Mouse (Mus musculus) hindbrain, embryonic 14.5 days (tissue): ENCODE measurements around the gene Rab7. TPM values are rescaled to one million over a fixed set of nuclear protein-coding genes. Genes with fewer than 3 reads are reported as not detected.
A peak's percentile ranks its signal among the peaks of the same experiment; 100 is the strongest.
"Not testable (repeated sequence)": the region's sequence is repeated elsewhere in the genome, so short reads cannot be mapped to it uniquely, and the experiment has no call there.

Experiments
- ATAC-seq: fragments of 200-750 bp; cut with Nextera tagmentation; 2 replicates; pipeline ENCODE4 v1.8.0; 2017; ENCODE audit warnings: moderate number of reproducible peaks, mild to moderate bottlenecking, moderate TSS enrichment, moderate library complexity; ENCODE audit not compliant: low FRiP score
- DNase-seq: peaks from one replicate; pipeline ENCODE4 v3.0.0-alpha.2; 2015; ENCODE audit warnings: low spot score
- H3K27ac ChIP-seq: fragments of 300-500 bp; sonication (generic); 2 replicates; pipeline ENCODE4 v1.5.1; 2014; ENCODE audit warnings: mild to moderate bottlenecking, moderate library complexity
- H3K27me3 ChIP-seq: fragments of 300-500 bp; sonication (generic); 2 replicates; pipeline ENCODE4 v1.6.1; 2014; ENCODE audit warnings: mild to moderate bottlenecking, low read length, mixed read lengths; ENCODE audit not compliant: control insufficient read depth, insufficient read depth
- H3K36me3 ChIP-seq: fragments of 300-500 bp; sonication (generic); replicated peaks from 2 replicates; pipeline ENCODE4 v1.6.1; 2014; ENCODE audit not compliant: control insufficient read depth, insufficient read depth
- H3K4me1 ChIP-seq: fragments of 300-500 bp; sonication (generic); replicated peaks from 2 replicates; pipeline ENCODE4 v1.6.1; 2014; ENCODE audit warnings: antibody characterized with exemption, low read length, mixed read lengths; ENCODE audit not compliant: control insufficient read depth, insufficient read depth
- H3K4me2 ChIP-seq: fragments of 300-500 bp; sonication (generic); replicated peaks from 2 replicates; pipeline ENCODE4 v1.6.1; 2014; ENCODE audit warnings: mild to moderate bottlenecking, moderate library complexity
- H3K4me3 ChIP-seq: fragments of 300-500 bp; sonication (generic); replicated peaks from 2 replicates; pipeline ENCODE4 v1.5.1; 2014; ENCODE audit warnings: mild to moderate bottlenecking, low read length
- H3K9ac ChIP-seq: fragments of 300-500 bp; sonication (generic); 2 replicates; pipeline ENCODE4 v1.6.1; 2014
- H3K9me3 ChIP-seq: fragments of 300-500 bp; sonication (generic); 2 replicates; pipeline ENCODE4 v1.6.1; 2016; ENCODE audit warnings: low read length; ENCODE audit not compliant: control insufficient read depth
- WGBS: fragments of 180-500 bp; shearing (Covaris S2); extraction: QIAGEN DNeasy Blood & Tissue Kit; methylation state at CpG from one replicate; pipeline ENCODE4 v1.1.7; 2014; 5-methylcytosine and 5-hydroxymethylcytosine counted together
- microRNA-seq: library from miRNA; unstranded; fragments of <30 nt; microRNA quantifications from one replicate; pipeline ENCODE4, GENCODE M21; 2016
- polyA plus RNA-seq: library from polyadenylated mRNA; unstranded; fragments of >200 nt; fragmentation: Nextera tagmentation; extraction: Ambion mirVana; gene quantifications from 2 replicates; pipeline ENCODE4 v1.2.1, GENCODE M21; 2014

Rab7 gene
- polyA plus RNA-seq, 1 experiment from 2014 or later: 377 TPM

DNA sequence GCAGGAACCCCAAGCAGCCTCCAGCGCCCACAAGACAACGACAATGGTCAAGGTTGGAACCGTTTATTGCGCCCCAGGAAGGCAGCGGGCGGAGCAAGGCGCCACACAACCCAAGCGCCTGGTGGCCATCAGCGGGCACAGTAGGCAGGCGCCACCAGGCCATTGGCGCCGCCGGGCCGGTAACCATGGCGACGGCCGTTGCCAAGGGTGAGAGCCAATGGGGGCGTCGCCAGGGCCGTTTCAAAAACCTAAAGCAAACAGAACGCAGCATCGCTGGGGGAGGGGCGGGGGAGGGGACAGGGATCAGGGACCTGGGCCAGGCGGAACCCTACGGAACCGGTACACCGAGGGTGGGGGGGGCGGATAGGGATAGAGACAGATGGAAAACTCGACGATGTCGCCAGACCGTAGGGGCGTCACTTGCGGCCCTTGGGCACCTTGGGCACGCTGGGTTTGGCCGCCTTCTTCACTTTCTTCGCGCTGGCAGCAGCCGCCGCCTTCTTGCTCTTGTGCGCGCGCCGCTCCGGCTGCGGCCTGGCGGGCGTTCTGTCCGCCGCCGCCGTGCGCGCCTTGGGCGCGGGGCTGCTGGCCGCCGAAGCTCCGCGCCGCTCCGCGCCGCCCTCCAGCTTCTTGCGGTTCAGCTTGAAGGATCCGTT, 64.6 kb downstream of the Rab7 start:
- H3K27me3 ChIP-seq: no peaks in the 10 kb centered on the region
- peak overlapping the region; percentile 94 for H3K9ac ChIP-seq
- peaks cover 22% of the 10 kb centered on the region for H3K36me3 ChIP-seq
- H3K4me2 ChIP-seq: peak overlapping the region; percentile 73
- H3K4me3 ChIP-seq: peak overlapping the region; percentile 97
- DNase-seq (peak; percentile 89), ATAC-seq (peak; percentile 85)
- H3K9me3 ChIP-seq: no peaks in the 10 kb centered on the region
- WGBS: 0% methylated on average over 58 of the region's 66 CpGs
- H3K27ac ChIP-seq: peak overlapping the region; percentile 92
- peaks cover 16% of the 10 kb centered on the region for H3K4me1 ChIP-seq

DNA sequence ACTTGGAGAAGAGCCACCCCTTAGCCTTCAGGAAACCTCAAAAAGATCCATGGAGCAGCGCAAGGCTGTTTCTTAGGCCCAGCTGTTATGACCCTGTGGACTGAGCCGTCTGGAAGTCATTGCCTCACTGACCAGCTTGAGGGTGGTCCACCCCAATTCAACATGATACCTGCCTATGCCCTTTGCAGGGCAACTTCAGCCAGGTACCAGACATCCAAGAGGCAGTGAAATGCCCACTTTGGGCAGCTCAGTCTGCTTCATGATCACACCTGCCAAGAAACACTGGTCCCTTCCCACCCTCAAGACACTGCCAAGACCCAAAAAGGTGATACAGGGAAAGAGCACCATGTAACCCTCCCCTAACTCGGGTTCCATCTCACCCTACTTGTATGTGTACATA, 65.3 kb downstream of the Rab7 start:
- Histone ChIP-seq H3K4me1 (peaks cover 16% of the 10 kb centered on the region), H3K27me3 (no peaks in the 10 kb centered on the region), H3K4me3 (peak overlapping the region; percentile 97), H3K4me2 (peak overlapping the region; percentile 73), H3K9ac (no peak overlapping the region), H3K36me3 (peaks cover 15% of the 10 kb centered on the region), H3K27ac (peak overlapping the region; percentile 92; the same call in 1 of the 2 replicates), H3K9me3 (no peaks in the 10 kb centered on the region)
- DNase-seq (no peak), ATAC-seq (no peak)
- WGBS: 74% methylated on average over 3 of the region's 3 CpGs

DNA sequence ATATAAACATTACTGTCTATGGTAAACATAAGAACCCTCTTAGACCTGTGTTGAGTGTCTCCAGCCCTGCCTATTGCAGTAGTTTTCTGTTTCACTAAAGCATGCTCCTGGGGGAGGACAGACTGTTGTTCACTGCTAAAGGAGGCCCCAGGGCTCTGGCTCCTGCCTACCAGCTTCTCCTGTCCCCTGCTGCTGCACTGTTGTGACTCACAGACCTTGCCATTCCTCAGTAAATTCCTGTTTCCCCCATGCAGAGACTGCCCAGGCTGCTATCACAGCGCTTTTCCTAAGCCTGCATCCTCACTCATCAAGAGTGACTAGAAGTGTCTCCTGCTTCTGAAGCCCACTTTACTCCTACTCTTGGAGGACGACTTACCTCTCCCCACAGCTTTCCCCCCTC, 75.0 kb downstream of the Rab7 start:
- ATAC-seq (no peak), DNase-seq (no peak)
- Histone ChIP-seq H3K9ac (no peak overlapping the region), H3K4me2 (no peak overlapping the region), H3K4me1 (no peaks in the 10 kb centered on the region), H3K36me3 (no peaks in the 10 kb centered on the region), H3K27ac (no peak overlapping the region), H3K4me3 (no peak overlapping the region), H3K9me3 (no peaks in the 10 kb centered on the region), H3K27me3 (no peaks in the 10 kb centered on the region)
- 25% methylated on average over 2 of the region's 2 CpGs for WGBS

- H3K4me3 ChIP-seq, H3K4me2 ChIP-seq, H3K27me3 ChIP-seq, ATAC-seq, H3K9me3 ChIP-seq, H3K9ac ChIP-seq, H3K36me3 ChIP-seq, DNase-seq, H3K4me1 ChIP-seq, H3K27ac ChIP-seq: not testable (repeated sequence)
- WGBS: 74% methylated on average over 4 of the region's 4 CpGs
These were observed 82.6 kb downstream of the Rab7 start for GRCm38 (mm10) chr6:87962457-87962856.

Small RNAs within 50 kb of the gene (microRNA-seq; reads per million reads assigned to microRNA genes)
- not detected for gene Gm47286

Other genes with a start within 250 kb of the Rab7 start
- 7.8 and 15.6 TPM in 2 replicates for gene Rab43, start 233.1 kb downstream of the Rab7 start, polyA plus RNA-seq
- 1.1 and 5.8 TPM in 2 replicates for gene Gm45140, start 209.5 kb downstream of the Rab7 start, polyA plus RNA-seq
- 21.1 and 21.7 TPM in 2 replicates for gene Isy1, start 206.5 kb downstream of the Rab7 start, polyA plus RNA-seq
- gene Cnbp, start 194.2 kb downstream of the Rab7 start, polyA plus RNA-seq: 541 and 555 TPM in 2 replicates
- 203 and 213 TPM in 2 replicates for gene Copg1, start 157.5 kb downstream of the Rab7 start, polyA plus RNA-seq
- 36.6 and 38.5 TPM in 2 replicates for gene Hmces, start 131.3 kb downstream of the Rab7 start, polyA plus RNA-seq
- 29.8 and 32.1 TPM in 2 replicates for gene H1fx, start 63.6 kb downstream of the Rab7 start, polyA plus RNA-seq
- 301 and 339 TPM in 2 replicates for gene Rpn1, start 39.2 kb upstream of the Rab7 start, polyA plus RNA-seq
- gene Gata2, start 148.6 kb upstream of the Rab7 start, polyA plus RNA-seq: 19.1 and 19.2 TPM in 2 replicates
- not detected in 2 replicates for gene Dnajb8, start 177.0 kb upstream of the Rab7 start, polyA plus RNA-seq